Mouse (Mus musculus) gastrocnemius, postnatal 4 days (tissue): ENCODE data around the gene Tchhl1. TPM values are rescaled to one million over a fixed set of nuclear protein-coding genes. Genes with fewer than 3 reads are reported as not detected.
A peak's percentile ranks its signal among the peaks of the same experiment; 100 is the strongest.
"Not testable (repeated sequence)": the region's sequence is repeated elsewhere in the genome, so short reads cannot be mapped to it uniquely, and the experiment has no call there.

Source experiments
- DNase-seq, 2 experiments: peaks; one replicate each; pipeline ENCODE4 v3.0.0; 2021 to 2022; ENCODE audit warnings: low spot score in 2 of 2, mixed read lengths in 2 of 2
- long read RNA-seq, 2 experiments: library from polyadenylated mRNA; stranded (forward); transcript quantifications; one replicate each; pipeline ENCODE4 v2.0.0; 2021
- total RNA-seq, 2 experiments: library from RNA; stranded (reverse); gene quantifications; 2 replicates each; pipeline ENCODE4 v1.2.3; 2021

The Tchhl1 gene
- total RNA-seq, result not detected
- long read RNA-seq, experiment 1, partial matches to known transcripts, result 0 of 4 reads
- long read RNA-seq, experiment 1, other reads (novel, unspliced or antisense), result 0 of 4 reads
- long read RNA-seq, experiment 2, result 0 reads

- DNase-seq, result no peak
Measured at GRCm38 (mm10) chr3:93468561-93468960, at the start of gene Tchhl1. Gene Tchhl1 (plus strand): TSS chr3:93468754.

GRCm38 (mm10) chr3:93431673-93432072, 36.9 kb upstream of the Tchhl1 start:
- no peak for DNase-seq

GRCm38 (mm10) chr3:93442030-93442429, 26.5 kb upstream of the Tchhl1 start, which contains the start of gene Tchh:
Gene Tchh (plus strand): TSS chr3:93442330.
- DNase-seq, result no peak

- peak in 1 of 2 experiments; percentile 25 for DNase-seq
Measured at GRCm38 (mm10) chr3:93443501-93444101, 25.0 kb upstream of the Tchhl1 start.

- peak; percentile 40 to 66 for DNase-seq
Measured at GRCm38 (mm10) chr3:93444343-93445164, 24.0 kb upstream of the Tchhl1 start.

- peak in 1 of 2 experiments; percentile 14 for DNase-seq
Measured at GRCm38 (mm10) chr3:93445165-93445705, 23.3 kb upstream of the Tchhl1 start.

GRCm38 (mm10) chr3:93446128-93446755, 22.3 kb upstream of the Tchhl1 start:
- DNase-seq, result peak in 1 of 2 experiments; percentile 21

GRCm38 (mm10) chr3:93446756-93447137, 21.8 kb upstream of the Tchhl1 start:
- DNase-seq, result not testable (repeated sequence)

GRCm38 (mm10) chr3:93447138-93447841, 21.3 kb upstream of the Tchhl1 start:
- DNase-seq, result peak in 1 of 2 experiments; percentile 30

GRCm38 (mm10) chr3:93466556-93466955, 2.0 kb upstream of the Tchhl1 start:
- no peak for DNase-seq

GRCm38 (mm10) chr3:93467130-93467529, 1.4 kb upstream of the Tchhl1 start:
- no peak for DNase-seq

GRCm38 (mm10) chr3:93469629-93470028, 1.1 kb downstream of the Tchhl1 start:
- no peak for DNase-seq

- no peak for DNase-seq
Measured at GRCm38 (mm10) chr3:93480053-93480452, 11.5 kb downstream of the Tchhl1 start.

- DNase-seq, result no peak
Measured at GRCm38 (mm10) chr3:93481982-93482616, 13.5 kb downstream of the Tchhl1 start.

GRCm38 (mm10) chr3:93485611-93486010, 17.1 kb downstream of the Tchhl1 start:
- no peak for DNase-seq

GRCm38 (mm10) chr3:93488541-93488940, 20.0 kb downstream of the Tchhl1 start:
- no peak for DNase-seq

GRCm38 (mm10) chr3:93492176-93492575, 23.6 kb downstream of the Tchhl1 start:
- no peak for DNase-seq

GRCm38 (mm10) chr3:93493992-93494391, 25.4 kb downstream of the Tchhl1 start:
- peak in 1 of 2 experiments; percentile 33 for DNase-seq

GRCm38 (mm10) chr3:93494774-93495173, 26.2 kb downstream of the Tchhl1 start:
- not testable (repeated sequence) for DNase-seq

GRCm38 (mm10) chr3:93497131-93497530, 28.6 kb downstream of the Tchhl1 start:
- DNase-seq, result no peak
